Mouse (Mus musculus) lung, embryonic 15.5 days (tissue): ENCODE results near the gene Zfp280d. TPM values are rescaled to one million over a fixed set of nuclear protein-coding genes. Genes with fewer than 3 reads are reported as not detected.

Experiments
- ATAC-seq: fragments of 200-750 bp; cut with Nextera tagmentation; 2 replicates; pipeline ENCODE4 v1.8.0; 2017; ENCODE audit warnings: moderate number of reproducible peaks, borderline replicate concordance; ENCODE audit not compliant: low FRiP score, low TSS enrichment; ENCODE audit errors: extremely low read depth
- H3K27ac ChIP-seq: fragments of 300-500 bp; sonication (generic); 2 replicates; pipeline ENCODE4 v1.5.1; 2015; ENCODE audit warnings: moderate library complexity, mild to moderate bottlenecking, inconsistent platforms
- H3K27me3 ChIP-seq: fragments of 300-500 bp; sonication (generic); 2 replicates; pipeline ENCODE4 v1.6.1; 2015; ENCODE audit warnings: inconsistent platforms
- H3K36me3 ChIP-seq: fragments of 300-500 bp; sonication (generic); 2 replicates; pipeline ENCODE4 v1.6.1; 2015; ENCODE audit warnings: inconsistent platforms
- H3K4me1 ChIP-seq: fragments of 300-500 bp; sonication (generic); 2 replicates; pipeline ENCODE4 v1.6.1; 2015; ENCODE audit warnings: inconsistent platforms
- H3K4me2 ChIP-seq: fragments of 300-500 bp; sonication (generic); 2 replicates; pipeline ENCODE4 v1.6.1; 2015; ENCODE audit warnings: inconsistent platforms, mild to moderate bottlenecking, moderate library complexity
- H3K4me3 ChIP-seq: fragments of 300-500 bp; sonication (generic); 2 replicates; pipeline ENCODE4 v1.5.1; 2015; ENCODE audit warnings: mild to moderate bottlenecking, inconsistent platforms
- H3K9ac ChIP-seq: fragments of 300-500 bp; sonication (generic); 2 replicates; pipeline ENCODE4 v1.6.1; 2015; ENCODE audit warnings: inconsistent platforms
- H3K9me3 ChIP-seq: fragments of 300-500 bp; sonication (generic); 2 replicates; pipeline ENCODE4 v1.6.1; 2016; ENCODE audit warnings: inconsistent platforms
- WGBS: fragments of 180-500 bp; shearing (Covaris S2); methylation state at CpG from one replicate; pipeline ENCODE4 v1.1.7; 2015; 5-methylcytosine and 5-hydroxymethylcytosine counted together
- polyA plus RNA-seq: library from polyadenylated mRNA; unstranded; fragments of >200 nt; fragmentation: Nextera tagmentation; extraction: Ambion mirVana; gene quantifications from 2 replicates; pipeline ENCODE4 v1.2.1, GENCODE M21; 2015

Zfp280d gene
- polyA plus RNA-seq, 1 experiment from 2014 or later = 40.3 TPM

DNA sequence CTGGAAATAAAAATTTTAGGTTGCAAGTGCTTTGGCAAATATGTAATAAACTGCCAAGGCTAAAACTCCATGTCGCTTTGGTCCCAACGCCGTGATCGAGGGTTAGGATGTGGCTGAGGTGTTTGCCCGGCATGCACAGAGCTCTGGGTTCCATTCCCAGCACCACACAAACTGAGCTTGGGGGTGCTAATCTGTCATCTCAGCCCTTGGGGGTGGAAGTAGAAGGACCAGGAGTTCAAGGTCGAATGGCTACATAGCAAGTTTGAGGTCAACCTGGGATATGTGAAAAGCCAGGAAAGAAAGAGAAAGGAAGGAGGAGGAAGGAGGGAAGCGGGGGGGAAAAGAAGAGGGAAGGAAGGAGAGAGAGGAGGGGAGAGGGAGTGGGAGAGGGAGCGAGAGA lies 129.8 kb downstream of the Zfp280d start:
- Histone ChIP-seq H3K4me3 (no peak overlapping the region), H3K9ac (no peak overlapping the region), H3K36me3 (no peaks in the 10 kb centered on the region), H3K4me2 (no peak overlapping the region), H3K9me3 (no peaks in the 10 kb centered on the region), H3K27ac (no peak overlapping the region), H3K27me3 (no peaks in the 10 kb centered on the region), H3K4me1 (0 out of 2 replicates have a peak, but pooled peaks cover 4% of the 10 kb centered on the region)
- 83% methylated on average over 8 of the region's 8 CpGs for WGBS
- ATAC-seq = no peak

DNA sequence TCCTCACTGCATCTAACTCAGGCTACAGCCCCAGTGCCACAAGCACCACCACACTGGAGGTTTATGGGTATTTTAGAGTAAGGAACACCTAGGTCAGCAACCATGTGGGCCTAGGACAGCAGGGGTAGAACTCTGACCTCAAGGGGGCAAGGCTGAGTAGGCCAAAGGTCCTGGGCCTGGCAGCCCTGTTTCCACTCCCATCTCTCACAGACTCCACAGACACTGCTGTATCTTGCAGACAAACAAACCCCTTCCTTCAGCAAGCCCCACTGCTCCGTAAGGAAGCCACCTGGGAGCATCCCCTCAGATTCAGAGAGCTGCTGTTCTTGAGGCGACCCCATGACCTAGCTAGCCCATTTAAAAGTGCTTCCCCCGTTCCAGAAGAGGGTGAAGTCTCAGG lies 130.3 kb downstream of the Zfp280d start:
- Histone ChIP-seq H3K4me3 (no peak overlapping the region), H3K9ac (no peak overlapping the region), H3K27me3 (no peaks in the 10 kb centered on the region), H3K9me3 (no peaks in the 10 kb centered on the region), H3K27ac (no peak overlapping the region), H3K4me1 (0 out of 2 replicates have a peak, but pooled peaks cover 4% of the 10 kb centered on the region), H3K36me3 (no peaks in the 10 kb centered on the region), H3K4me2 (no peak overlapping the region)
- ATAC-seq = no peak
- 65% methylated on average over 3 of the region's 3 CpGs for WGBS

DNA sequence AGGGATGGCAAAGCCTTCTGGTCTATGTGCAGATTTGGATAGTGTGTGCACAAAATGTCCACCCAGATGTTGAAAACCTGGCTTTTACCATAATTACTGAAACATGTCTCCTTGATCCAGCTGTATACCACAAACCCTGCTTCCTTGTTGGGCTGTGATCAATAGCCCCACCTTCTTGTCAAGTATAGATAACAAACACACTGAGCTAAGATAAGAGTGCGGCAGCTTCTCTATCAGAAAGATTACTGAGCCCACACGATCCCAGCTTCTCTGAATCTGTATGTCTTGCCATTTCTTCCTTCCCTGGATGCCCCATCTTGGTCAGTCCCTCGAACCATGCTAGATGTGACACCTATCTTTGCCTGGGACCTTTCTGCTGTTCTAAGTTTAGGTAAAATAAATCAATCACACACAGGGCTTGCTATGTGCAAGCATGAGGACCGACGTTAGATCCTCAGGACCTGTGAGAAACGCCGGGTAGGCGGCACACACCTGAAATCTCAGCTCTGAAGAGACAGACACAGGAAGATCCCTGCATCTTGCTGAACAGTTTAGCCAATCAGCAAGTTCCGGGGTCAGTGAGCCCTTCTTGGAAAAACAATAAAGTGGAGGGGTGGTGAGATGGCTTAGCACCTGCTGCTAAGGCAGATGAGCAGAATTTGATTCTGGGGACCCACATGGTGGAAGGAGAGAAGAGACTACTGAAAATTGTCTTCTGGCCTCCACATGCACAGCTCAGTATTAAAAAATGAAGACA lies 131.4 kb downstream of the Zfp280d start:
- no peak for ATAC-seq
- no peak overlapping the region for H3K4me2 ChIP-seq
- no peaks in the 10 kb centered on the region for H3K36me3 ChIP-seq
- no peak overlapping the region for H3K9ac ChIP-seq
- H3K27ac ChIP-seq = no peak overlapping the region
- 75% methylated on average over 9 of the region's 9 CpGs for WGBS
- no peaks in the 10 kb centered on the region for H3K9me3 ChIP-seq
- 0 out of 2 replicates have a peak, but pooled peaks cover 4% of the 10 kb centered on the region for H3K4me1 ChIP-seq
- no peaks in the 10 kb centered on the region for H3K27me3 ChIP-seq
- H3K4me3 ChIP-seq = no peak overlapping the region

- Histone ChIP-seq H3K4me1 (0 out of 2 replicates have a peak, but pooled peaks cover 4% of the 10 kb centered on the region), H3K4me3 (peak overlapping the region; percentile 40), H3K27me3 (no peaks in the 10 kb centered on the region), H3K4me2 (peak overlapping the region; percentile 61), H3K9ac (peak overlapping the region; percentile 36; the same call in 1 of the 2 replicates), H3K9me3 (no peaks in the 10 kb centered on the region), H3K36me3 (no peaks in the 10 kb centered on the region), H3K27ac (no peak overlapping the region)
- peak; percentile 76; the same call in 1 of the 2 replicates for ATAC-seq
- 7% methylated on average over 12 of the region's 12 CpGs for WGBS
Measured at GRCm38 (mm10) chr9:72408131-72408586, 133.5 kb downstream of the Zfp280d start.

DNA sequence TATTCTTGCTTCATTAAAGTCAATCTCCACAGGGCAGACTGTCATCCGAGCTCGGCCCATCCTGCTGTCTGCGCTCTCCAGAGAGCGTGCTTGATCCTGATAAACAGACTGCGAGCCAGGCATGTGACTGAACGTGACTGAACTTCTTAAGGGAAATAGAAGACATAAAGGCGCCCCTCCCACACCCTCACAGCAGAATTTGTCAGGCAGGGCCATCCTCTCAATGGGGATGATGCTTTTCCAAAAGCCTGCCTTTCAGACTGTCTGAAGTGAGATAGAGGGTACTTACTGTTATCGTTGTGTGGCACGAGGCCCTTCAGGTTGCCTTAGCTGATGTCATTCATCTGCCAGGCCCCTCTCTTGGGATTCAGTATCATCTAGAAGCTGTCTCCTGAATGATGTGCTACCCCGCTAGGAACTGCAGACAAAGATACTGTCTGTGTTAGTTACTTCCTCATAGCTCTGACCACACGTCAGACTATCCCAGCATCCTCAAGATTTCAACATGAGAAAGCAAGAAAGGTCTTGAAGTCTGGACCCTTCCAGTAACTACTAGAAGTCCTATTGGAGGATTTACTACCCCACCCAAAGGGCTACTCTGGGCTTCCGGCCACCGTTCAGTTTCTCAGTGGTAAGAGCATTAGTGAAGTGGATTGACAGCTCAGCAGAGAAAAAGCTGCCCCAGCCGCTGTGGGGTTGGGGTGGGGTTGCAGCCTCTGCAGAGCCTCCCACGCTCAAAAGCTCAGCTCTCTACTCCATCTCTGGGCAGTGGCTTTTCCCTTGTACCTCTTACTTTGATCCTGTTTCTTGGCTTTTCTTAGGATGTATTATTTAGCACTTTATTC lies 134.9 kb downstream of the Zfp280d start:
- H3K9me3 ChIP-seq = no peaks in the 10 kb centered on the region
- H3K27ac ChIP-seq = no peak overlapping the region
- no peaks in the 10 kb centered on the region for H3K36me3 ChIP-seq
- H3K27me3 ChIP-seq = no peaks in the 10 kb centered on the region
- no peak overlapping the region for H3K9ac ChIP-seq
- peak; percentile 42; the same call in 1 of the 2 replicates for ATAC-seq
- H3K4me2 ChIP-seq = no peak overlapping the region
- no peak overlapping the region for H3K4me3 ChIP-seq
- 24% methylated on average over 15 of the region's 15 CpGs for WGBS
- 0 out of 2 replicates have a peak, but pooled peaks cover 4% of the 10 kb centered on the region for H3K4me1 ChIP-seq

DNA sequence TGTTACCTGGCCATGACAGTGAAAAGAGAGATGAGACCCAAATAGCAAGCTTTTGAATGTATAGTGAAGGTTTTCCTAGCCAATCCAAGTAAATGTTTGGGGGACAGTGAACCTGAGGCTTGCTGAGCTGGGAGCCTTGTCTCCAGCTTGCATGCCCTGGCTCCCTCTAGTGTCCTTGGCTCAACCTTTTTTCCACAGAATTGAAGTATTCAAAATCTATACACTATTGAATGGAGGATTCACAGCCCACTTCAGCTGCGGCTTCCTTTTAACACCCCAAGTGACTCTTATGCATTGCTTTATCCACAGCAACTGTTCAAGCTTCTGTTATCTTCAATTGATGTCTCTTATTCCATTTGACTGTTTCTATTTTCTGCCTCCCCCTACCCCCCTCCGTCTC lies 137.1 kb downstream of the Zfp280d start:
- no peak overlapping the region for H3K9ac ChIP-seq
- no peak for ATAC-seq
- no peak overlapping the region for H3K4me3 ChIP-seq
- no peaks in the 10 kb centered on the region for H3K9me3 ChIP-seq
- H3K4me2 ChIP-seq = no peak overlapping the region
- no peak overlapping the region for H3K27ac ChIP-seq
- no peaks in the 10 kb centered on the region for H3K27me3 ChIP-seq
- 86% methylated on average over 2 of the region's 2 CpGs for WGBS
- H3K4me1 ChIP-seq = 0 out of 2 replicates have a peak, but pooled peaks cover 4% of the 10 kb centered on the region
- no peaks in the 10 kb centered on the region for H3K36me3 ChIP-seq

Other genes with a start within 250 kb of the Zfp280d start
- gene Tcf12, start 163.0 kb upstream of the Zfp280d start, polyA plus RNA-seq = 75.8 and 78.0 TPM in 2 replicates
- gene Mns1, start 163.2 kb downstream of the Zfp280d start, polyA plus RNA-seq = 27.4 and 30.8 TPM in 2 replicates
- gene Tex9, start 217.4 kb downstream of the Zfp280d start, polyA plus RNA-seq = 24.8 and 26.3 TPM in 2 replicates